Mouse (Mus musculus) neural tube, embryonic 12.5 days (tissue): ENCODE measurements around the gene Gm498. TPM values are rescaled to one million over a fixed set of nuclear protein-coding genes. Genes with fewer than 3 reads are reported as not detected.

Experiments
- ATAC-seq: fragments of 200-750 bp; cut with Nextera tagmentation; 2 replicates; pipeline ENCODE4 v1.8.0; 2017; ENCODE audit warnings: low read depth, mild to moderate bottlenecking, moderate TSS enrichment, moderate library complexity; ENCODE audit not compliant: low FRiP score
- H3K27ac ChIP-seq: fragments of 300-500 bp; sonication (generic); 2 replicates; pipeline ENCODE4 v1.5.1; 2016
- H3K27me3 ChIP-seq: fragments of 300-500 bp; sonication (generic); replicated peaks from 2 replicates; pipeline ENCODE4 v1.6.1; 2016; ENCODE audit warnings: mild to moderate bottlenecking
- H3K36me3 ChIP-seq: fragments of 300-500 bp; sonication (generic); 2 replicates; pipeline ENCODE4 v1.6.1; 2016; ENCODE audit warnings: mild to moderate bottlenecking
- H3K4me1 ChIP-seq: fragments of 300-500 bp; sonication (generic); 2 replicates; pipeline ENCODE4 v1.6.1; 2016
- H3K4me2 ChIP-seq: fragments of 300-500 bp; sonication (generic); replicated peaks from 2 replicates; pipeline ENCODE4 v1.6.1; 2016; ENCODE audit warnings: mild to moderate bottlenecking
- H3K4me3 ChIP-seq: fragments of 300-500 bp; sonication (generic); 2 replicates; pipeline ENCODE4 v1.5.1; 2016
- H3K9ac ChIP-seq: fragments of 300-500 bp; sonication (generic); 2 replicates; pipeline ENCODE4 v1.6.1; 2016; ENCODE audit warnings: mild to moderate bottlenecking
- H3K9me3 ChIP-seq: fragments of 300-500 bp; sonication (generic); 2 replicates; pipeline ENCODE4 v1.6.1; 2016; ENCODE audit warnings: mild to moderate bottlenecking
- WGBS: fragments of 180-500 bp; shearing (Covaris S2); methylation state at CpG from one replicate; pipeline ENCODE4 v1.1.7; 2016; 5-methylcytosine and 5-hydroxymethylcytosine counted together
- polyA plus RNA-seq: library from polyadenylated mRNA; unstranded; fragments of >200 nt; fragmentation: Nextera tagmentation; extraction: Ambion mirVana; gene quantifications from 2 replicates; pipeline ENCODE4 v1.2.1, GENCODE M21; 2016

The Gm498 gene
- polyA plus RNA-seq, 1 experiment from 2014 or later, result not detected

DNA sequence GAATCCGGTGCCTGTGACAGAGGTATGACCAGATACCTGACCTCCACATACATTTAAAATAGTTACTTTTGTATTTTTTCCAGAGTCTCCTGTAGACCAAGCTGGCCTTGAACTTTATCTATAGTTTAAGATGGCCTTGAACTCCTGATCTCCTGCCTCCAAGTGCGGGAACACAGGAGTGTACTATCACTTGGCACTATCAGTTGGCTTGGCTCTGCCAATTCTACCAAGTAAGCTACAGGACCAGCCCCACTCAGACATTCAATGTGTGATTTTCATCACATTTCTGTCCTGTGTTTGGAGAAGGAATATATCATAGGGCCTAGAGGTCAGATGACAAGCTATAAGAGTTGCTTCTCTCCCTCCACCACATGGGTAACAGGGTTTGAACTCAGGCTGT, 32.3 kb upstream of the Gm498 start:
- Histone ChIP-seq H3K9ac (no peak overlapping the region), H3K36me3 (peaks cover 34% of the 10 kb centered on the region), H3K4me1 (peaks cover 29% of the 10 kb centered on the region), H3K9me3 (no peaks in the 10 kb centered on the region), H3K27ac (no peak overlapping the region), H3K27me3 (no peaks in the 10 kb centered on the region), H3K4me2 (no peak overlapping the region), H3K4me3 (no peak overlapping the region)
- WGBS, result 96% methylated on average over 2 of the region's 2 CpGs
- ATAC-seq, result no peak

DNA sequence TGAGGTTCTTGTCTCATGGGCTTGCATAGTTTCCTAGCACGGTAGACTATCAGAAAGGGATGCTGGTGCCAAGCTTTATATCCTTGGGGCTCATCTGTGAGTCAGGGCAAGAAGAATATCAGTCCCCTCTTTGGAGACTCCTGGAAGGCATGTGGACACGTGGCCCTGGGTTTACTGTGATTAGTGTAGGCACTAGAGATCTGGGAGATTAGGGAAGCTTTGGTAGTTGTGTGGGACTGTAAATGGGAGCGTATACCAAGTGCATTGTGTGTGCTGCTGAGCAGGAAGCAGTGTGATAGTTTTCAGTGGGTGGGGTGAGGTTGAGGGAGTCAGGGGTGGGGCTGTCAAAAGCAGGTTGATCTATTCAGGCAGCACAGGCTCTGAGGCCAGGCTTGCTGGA, 31.7 kb upstream of the Gm498 start:
- H3K36me3 ChIP-seq, result peaks cover 40% of the 10 kb centered on the region
- ATAC-seq, result no peak
- H3K9me3 ChIP-seq, result no peaks in the 10 kb centered on the region
- 0 out of 2 replicates have a peak overlapping the region, but pooled peaks have one; percentile 17 for H3K9ac ChIP-seq
- H3K4me1 ChIP-seq, result peaks cover 29% of the 10 kb centered on the region
- 87% methylated on average over 3 of the region's 3 CpGs for WGBS
- no peak overlapping the region for H3K27ac ChIP-seq
- H3K4me2 ChIP-seq, result no peak overlapping the region
- H3K27me3 ChIP-seq, result no peaks in the 10 kb centered on the region
- no peak overlapping the region for H3K4me3 ChIP-seq

DNA sequence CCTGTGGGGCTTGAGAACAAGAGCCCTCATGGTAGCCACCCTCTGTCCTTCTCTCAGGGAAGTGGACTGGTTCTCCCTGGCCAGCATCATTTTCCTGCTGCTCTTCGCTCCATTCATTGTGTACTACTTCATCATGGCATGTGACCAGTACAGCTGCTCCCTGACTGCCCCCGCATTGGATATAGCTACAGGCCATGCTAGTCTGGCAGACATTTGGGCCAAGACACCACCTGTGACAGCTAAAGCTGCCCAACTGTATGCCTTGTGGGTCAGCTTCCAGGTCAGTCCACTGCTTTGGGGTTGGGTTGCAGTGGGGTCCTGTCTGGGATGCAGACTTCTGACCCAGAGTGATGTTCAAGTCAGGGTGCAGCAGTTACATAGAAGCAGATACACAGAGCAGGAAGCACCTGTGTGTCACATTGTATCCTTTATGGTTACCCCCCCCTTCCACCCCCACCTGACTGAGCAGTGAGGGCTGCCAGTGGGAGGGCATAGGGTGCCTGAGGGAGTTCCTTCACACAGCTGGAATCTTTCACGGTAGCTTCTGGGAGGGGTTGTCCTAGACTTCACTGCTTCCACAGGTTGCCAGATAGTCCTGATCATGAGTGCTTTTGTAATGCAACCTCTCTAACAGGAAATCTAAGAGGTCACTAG, 28.8 kb upstream of the Gm498 start:
- H3K4me1 ChIP-seq, result peaks cover 8% of the 10 kb centered on the region; the same call in 1 of the 2 replicates
- H3K4me3 ChIP-seq, result no peak overlapping the region
- no peak overlapping the region for H3K9ac ChIP-seq
- no peak overlapping the region for H3K27ac ChIP-seq
- WGBS, result 93% methylated on average over 3 of the region's 3 CpGs
- no peak for ATAC-seq
- no peak overlapping the region for H3K4me2 ChIP-seq
- no peaks in the 10 kb centered on the region for H3K27me3 ChIP-seq
- H3K36me3 ChIP-seq, result peaks cover 69% of the 10 kb centered on the region
- H3K9me3 ChIP-seq, result no peaks in the 10 kb centered on the region

DNA sequence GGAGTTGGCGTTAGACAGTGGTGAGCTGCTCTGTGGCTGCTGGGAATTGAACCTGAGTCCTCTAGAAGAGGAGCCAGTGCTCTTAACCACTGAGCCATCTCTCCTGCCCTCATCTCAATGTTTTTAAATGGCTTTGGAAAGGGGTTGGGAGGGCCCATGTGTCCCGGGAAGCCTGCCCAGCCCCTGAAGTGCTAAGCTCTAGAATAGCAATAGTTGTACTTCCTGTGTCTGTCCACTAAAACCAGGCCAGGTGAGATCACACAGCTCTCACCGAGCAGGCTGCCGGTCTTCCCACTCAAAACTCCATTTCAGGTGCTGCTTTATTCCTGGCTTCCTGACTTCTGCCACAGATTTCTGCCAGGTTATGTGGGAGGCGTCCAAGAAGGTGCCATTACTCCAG, 26.5 kb upstream of the Gm498 start:
- ATAC-seq, result no peak
- no peak overlapping the region for H3K4me2 ChIP-seq
- H3K36me3 ChIP-seq, result peaks cover 87% of the 10 kb centered on the region
- no peak overlapping the region for H3K9ac ChIP-seq
- 92% methylated on average over 5 of the region's 5 CpGs for WGBS
- no peaks in the 10 kb centered on the region for H3K9me3 ChIP-seq
- no peak overlapping the region for H3K27ac ChIP-seq
- H3K27me3 ChIP-seq, result no peaks in the 10 kb centered on the region
- H3K4me1 ChIP-seq, result no peaks in the 10 kb centered on the region; the same call in 1 of the 2 replicates
- no peak overlapping the region for H3K4me3 ChIP-seq

DNA sequence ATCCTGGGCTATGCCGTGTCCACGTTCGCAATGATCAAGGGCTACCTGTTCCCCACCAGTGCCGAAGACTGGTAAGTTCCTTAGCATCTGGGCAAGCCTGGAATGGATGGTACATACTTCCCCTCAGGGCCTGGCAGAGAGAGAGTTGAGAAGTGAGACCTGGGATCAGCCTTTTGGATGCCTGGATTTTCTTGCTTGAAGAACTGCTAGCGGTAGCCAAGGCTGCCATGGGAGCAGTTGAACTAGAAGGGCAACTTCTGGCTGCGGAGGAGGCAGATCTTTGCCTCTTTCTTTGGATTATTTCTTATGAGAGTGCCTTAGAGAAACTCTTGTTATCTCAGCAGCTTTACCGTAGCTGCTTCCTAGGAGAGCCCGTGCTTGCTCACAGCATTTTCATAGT, 25.3 kb upstream of the Gm498 start:
- no peaks in the 10 kb centered on the region for H3K4me1 ChIP-seq
- no peaks in the 10 kb centered on the region for H3K9me3 ChIP-seq
- no peak overlapping the region for H3K4me3 ChIP-seq
- no peak overlapping the region for H3K9ac ChIP-seq
- peaks cover 95% of the 10 kb centered on the region for H3K36me3 ChIP-seq
- H3K27ac ChIP-seq, result no peak overlapping the region
- H3K27me3 ChIP-seq, result no peaks in the 10 kb centered on the region
- no peak for ATAC-seq
- no peak overlapping the region for H3K4me2 ChIP-seq
- 98% methylated on average over 8 of the region's 8 CpGs for WGBS

DNA sequence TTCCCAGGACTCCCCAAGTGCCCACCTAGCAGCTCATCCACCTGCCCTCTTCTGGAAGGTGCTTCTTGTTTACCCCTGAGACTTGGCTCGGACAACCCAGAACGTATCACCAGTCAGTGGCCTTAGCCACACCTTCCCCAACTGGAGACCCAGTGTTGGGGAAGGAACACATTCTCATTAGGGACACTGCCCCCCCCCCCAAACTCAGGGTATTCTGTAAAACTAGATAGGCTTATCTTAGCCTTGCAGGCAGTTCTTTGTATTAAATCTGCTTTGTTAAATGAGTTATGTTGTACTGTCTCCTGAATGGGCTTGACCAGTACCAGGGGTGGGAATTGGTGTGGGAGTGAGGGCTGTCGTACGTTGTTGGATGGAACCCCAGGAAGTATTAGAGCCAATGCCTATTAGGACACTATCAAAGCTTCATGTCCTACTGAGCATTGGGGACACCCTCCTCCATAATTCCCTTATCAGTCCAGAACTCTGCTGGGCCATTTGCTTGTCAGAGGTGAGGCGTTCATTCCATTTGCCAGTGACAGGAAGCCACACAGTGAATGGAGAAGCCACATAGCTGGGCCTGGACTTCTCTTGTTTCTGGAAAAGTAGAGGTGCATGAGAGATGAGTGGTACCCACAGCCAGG, 18.4 kb upstream of the Gm498 start:
- 93% methylated on average over 5 of the region's 5 CpGs for WGBS
- Histone ChIP-seq H3K4me3 (no peak overlapping the region), H3K36me3 (peaks cover 59% of the 10 kb centered on the region), H3K27ac (no peak overlapping the region), H3K4me1 (no peaks in the 10 kb centered on the region), H3K9ac (no peak overlapping the region), H3K4me2 (no peak overlapping the region), H3K27me3 (no peaks in the 10 kb centered on the region), H3K9me3 (no peaks in the 10 kb centered on the region)
- ATAC-seq, result no peak

DNA sequence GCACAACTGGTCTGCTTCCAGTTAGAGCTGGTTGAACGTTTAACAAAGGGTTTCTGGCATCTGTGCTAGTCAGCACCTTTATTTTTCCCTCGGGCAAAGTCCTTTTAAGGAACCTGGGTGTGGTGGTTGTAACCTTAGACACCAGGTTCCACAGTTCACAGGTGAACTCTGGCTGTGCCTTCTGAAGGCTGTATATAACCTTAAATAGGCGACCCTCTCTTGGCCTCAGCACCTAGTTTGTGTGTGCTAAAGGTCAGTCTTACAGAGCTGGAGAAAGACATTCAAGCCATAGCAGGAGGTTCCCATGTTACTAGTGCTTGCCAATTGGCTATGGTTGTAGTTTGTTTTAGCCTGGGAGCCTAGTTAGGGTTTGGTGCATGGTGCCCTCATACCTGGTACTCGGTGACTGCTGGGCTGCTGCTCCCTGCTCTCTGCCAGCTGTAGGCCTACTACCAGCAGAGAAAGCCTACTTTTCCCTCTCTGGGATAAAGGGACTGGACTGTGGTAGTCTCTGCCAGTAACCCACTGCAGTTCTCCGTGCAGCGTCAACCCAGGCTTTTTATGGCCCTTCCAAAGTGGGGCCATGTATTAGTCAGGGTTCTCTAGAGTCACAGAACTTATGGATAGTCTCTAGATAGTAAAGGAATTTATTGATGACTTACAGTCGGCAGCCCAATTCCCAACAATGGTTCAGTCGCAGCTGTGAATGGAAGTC, 17.7 kb upstream of the Gm498 start:
- ATAC-seq, result no peak
- no peak overlapping the region for H3K4me2 ChIP-seq
- peaks cover 52% of the 10 kb centered on the region for H3K36me3 ChIP-seq
- 92% methylated on average over 7 of the region's 8 CpGs for WGBS
- no peak overlapping the region for H3K9ac ChIP-seq
- H3K27me3 ChIP-seq, result no peaks in the 10 kb centered on the region
- no peak overlapping the region for H3K27ac ChIP-seq
- H3K9me3 ChIP-seq, result no peaks in the 10 kb centered on the region
- H3K4me1 ChIP-seq, result no peaks in the 10 kb centered on the region
- no peak overlapping the region for H3K4me3 ChIP-seq

DNA sequence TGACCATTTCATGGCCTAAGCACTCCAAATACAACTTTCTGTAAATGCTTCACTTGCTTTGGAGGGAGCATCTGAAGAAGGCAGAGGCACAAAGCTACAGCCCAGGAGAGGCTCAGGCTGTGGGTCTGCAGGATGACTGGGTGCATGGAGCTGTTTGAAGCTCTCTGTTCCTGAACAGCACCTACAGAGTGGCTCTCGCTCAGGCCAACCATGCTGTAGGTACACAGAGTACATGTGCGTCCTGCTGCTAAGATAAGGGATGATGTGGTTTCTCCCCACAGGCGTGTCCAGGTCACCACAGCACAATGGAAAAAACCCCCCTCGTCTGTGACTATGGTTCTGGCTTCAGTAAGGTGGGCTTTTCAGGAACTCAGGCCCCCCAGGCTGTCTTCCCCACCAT, 2.2 kb downstream of the Gm498 start:
- Histone ChIP-seq H3K4me3 (no peak overlapping the region), H3K9me3 (no peaks in the 10 kb centered on the region), H3K27ac (no peak overlapping the region), H3K4me1 (no peaks in the 10 kb centered on the region), H3K4me2 (no peak overlapping the region), H3K36me3 (no peaks in the 10 kb centered on the region), H3K27me3 (no peaks in the 10 kb centered on the region), H3K9ac (no peak overlapping the region)
- 88% methylated on average over 4 of the region's 4 CpGs for WGBS
- ATAC-seq, result no peak

DNA sequence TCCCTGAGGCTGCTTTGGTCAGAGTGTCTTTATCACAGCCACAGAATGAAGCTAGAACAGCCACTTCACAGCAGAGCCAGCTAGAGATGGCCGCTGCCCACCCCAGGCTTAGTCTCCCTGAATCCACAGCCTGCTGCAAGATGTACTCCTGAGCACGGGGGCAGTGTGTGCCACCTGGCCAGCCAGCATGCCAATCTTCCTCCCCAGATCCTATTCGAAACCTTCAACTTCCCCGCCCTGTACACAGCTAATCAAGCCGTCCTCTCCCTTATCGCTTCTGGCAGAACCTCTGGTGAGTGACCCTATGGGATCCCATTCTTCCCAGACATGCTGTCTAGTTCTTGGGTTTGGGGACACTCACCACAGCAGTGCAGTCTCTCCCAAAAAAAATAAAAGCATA, 17.1 kb downstream of the Gm498 start:
- Histone ChIP-seq H3K4me1 (no peaks in the 10 kb centered on the region), H3K4me2 (no peak overlapping the region), H3K36me3 (no peaks in the 10 kb centered on the region), H3K27ac (no peak overlapping the region), H3K4me3 (no peak overlapping the region), H3K9me3 (no peaks in the 10 kb centered on the region), H3K27me3 (no peaks in the 10 kb centered on the region), H3K9ac (no peak overlapping the region)
- WGBS, result 87% methylated on average over 6 of the region's 6 CpGs
- no peak for ATAC-seq

DNA sequence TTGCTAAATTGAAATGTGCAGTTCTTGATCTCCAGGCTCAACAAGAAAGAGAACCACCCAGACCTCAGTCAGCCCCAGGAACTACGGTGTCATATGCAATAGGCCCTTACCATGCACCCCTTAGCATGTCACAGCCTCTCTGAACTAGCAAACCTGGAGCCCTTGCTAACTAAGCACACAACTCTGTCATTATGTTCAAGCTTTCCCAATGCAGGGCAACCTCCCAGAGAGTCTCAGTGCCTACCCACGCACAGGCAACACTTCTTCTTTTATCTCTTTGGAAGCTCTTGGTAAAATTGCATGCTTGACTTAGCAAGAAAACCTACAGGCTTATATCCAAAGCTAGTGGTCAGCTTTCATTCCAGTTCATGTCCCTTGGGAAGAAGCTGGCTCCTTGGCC, 24.5 kb downstream of the Gm498 start:
- no peak overlapping the region for H3K9ac ChIP-seq
- no peaks in the 10 kb centered on the region for H3K27me3 ChIP-seq
- no peak overlapping the region for H3K4me3 ChIP-seq
- H3K4me2 ChIP-seq, result no peak overlapping the region
- no peaks in the 10 kb centered on the region for H3K36me3 ChIP-seq
- no peak overlapping the region for H3K27ac ChIP-seq
- ATAC-seq, result no peak
- 77% methylated on average over 2 of the region's 2 CpGs for WGBS
- no peaks in the 10 kb centered on the region for H3K9me3 ChIP-seq
- no peaks in the 10 kb centered on the region for H3K4me1 ChIP-seq

DNA sequence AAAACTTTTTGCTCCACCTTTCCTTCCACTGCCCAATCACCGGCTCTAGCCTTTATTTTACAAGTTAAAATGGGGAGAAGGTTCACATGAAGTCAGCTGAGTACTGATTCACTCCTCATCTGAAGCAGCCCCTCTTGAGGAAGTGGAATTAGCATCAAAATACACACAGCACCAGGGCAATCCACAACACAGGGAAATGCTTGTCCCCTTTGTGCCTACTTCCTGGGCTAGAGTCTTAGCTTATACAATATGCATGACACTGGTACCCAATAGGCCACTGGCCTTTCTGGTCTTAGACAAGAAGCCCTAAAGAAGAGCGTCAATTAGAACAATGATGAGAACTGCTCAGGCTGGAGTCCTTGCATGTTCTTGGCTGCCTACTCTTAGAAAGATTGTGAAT, 25.7 kb downstream of the Gm498 start:
- H3K27ac ChIP-seq, result no peak overlapping the region
- H3K9me3 ChIP-seq, result no peaks in the 10 kb centered on the region
- ATAC-seq, result no peak
- H3K4me2 ChIP-seq, result no peak overlapping the region
- H3K4me3 ChIP-seq, result no peak overlapping the region
- no peaks in the 10 kb centered on the region for H3K27me3 ChIP-seq
- 66% methylated on average over 2 of the region's 2 CpGs for WGBS
- no peaks in the 10 kb centered on the region for H3K36me3 ChIP-seq
- H3K4me1 ChIP-seq, result no peaks in the 10 kb centered on the region
- no peak overlapping the region for H3K9ac ChIP-seq

DNA sequence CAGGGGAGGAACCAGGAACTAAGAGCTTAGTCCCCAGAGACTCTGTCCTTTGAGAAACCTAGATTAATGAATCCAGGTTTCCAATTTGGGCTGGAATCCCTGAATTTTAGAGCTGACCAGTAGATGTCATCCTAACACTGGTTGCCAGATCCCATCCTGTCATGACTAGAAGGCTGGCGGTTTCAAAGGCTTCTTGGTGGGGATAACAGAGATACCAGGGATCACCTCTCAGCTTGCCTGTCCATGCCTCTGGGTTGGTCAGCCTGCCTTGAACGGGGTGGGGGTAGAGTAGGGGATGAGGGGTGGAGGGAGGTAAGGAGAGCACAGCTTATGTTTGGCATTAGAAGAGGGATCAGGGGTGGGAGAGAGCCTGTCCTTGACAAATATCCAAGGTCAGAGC, 34.0 kb downstream of the Gm498 start:
- Histone ChIP-seq H3K36me3 (no peaks in the 10 kb centered on the region), H3K27me3 (no peaks in the 10 kb centered on the region), H3K4me3 (no peak overlapping the region), H3K27ac (no peak overlapping the region), H3K4me2 (no peak overlapping the region), H3K9me3 (no peaks in the 10 kb centered on the region), H3K4me1 (no peaks in the 10 kb centered on the region), H3K9ac (no peak overlapping the region)
- WGBS, result 46% methylated on average over 2 of the region's 2 CpGs
- no peak for ATAC-seq
